Mouse (Mus musculus) liver, embryonic 14.5 days (tissue): ENCODE results near the gene Tomm6.

ENCODE experiments used
- CTCF ChIP-seq: IDR thresholded peaks from 2 replicates; pipeline ENCODE4 v1.5.1; 2016; ENCODE audit warnings: antibody characterized with exemption, low read depth, control low read depth
- EP300 ChIP-seq: IDR thresholded peaks from 2 replicates; pipeline ENCODE4 v1.6.1; 2016; ENCODE audit warnings: antibody characterized with exemption, low read depth

- TF ChIP-seq EP300 (no peak), CTCF (no peak)
Measured at GRCm38 (mm10) chr17:47672311-47673111, 15.7 kb downstream of the Tomm6 start.
